Mouse (Mus musculus) cortical plate, adult 2 months (tissue): ENCODE data around the gene Eaf2. TPM values are rescaled to one million over a fixed set of nuclear protein-coding genes. Genes with fewer than 3 reads are reported as not detected.

Experiments used
- H3K27ac ChIP-seq: fragments of 200-500 bp; 2 replicates; pipeline ENCODE4 v1.5.1; 2012; ENCODE audit warnings: low read length, control low read depth, inconsistent platforms; ENCODE audit not compliant: insufficient read depth
- H3K4me1 ChIP-seq: fragments of 200-500 bp; 2 replicates; pipeline ENCODE4 v1.6.1; 2011; ENCODE audit warnings: low read length; ENCODE audit not compliant: control insufficient read depth, insufficient read depth
- H3K4me3 ChIP-seq: fragments of 200-500 bp; 2 replicates; pipeline ENCODE4 v1.5.1; 2011; ENCODE audit warnings: mild to moderate bottlenecking, low read length, control low read depth; ENCODE audit not compliant: insufficient read depth
- CTCF ChIP-seq: fragments of 200-500 bp; IDR thresholded peaks from 2 replicates; pipeline ENCODE4 v1.5.1; 2011; ENCODE audit warnings: mild to moderate bottlenecking, control low read depth, low read length; ENCODE audit not compliant: insufficient read depth; ENCODE audit errors: extremely low read depth
- POLR2A ChIP-seq: fragments of 200-500 bp; IDR thresholded peaks from 2 replicates; pipeline ENCODE4 v1.6.1; 2011; ENCODE audit warnings: mild to moderate bottlenecking, low read length, control low read depth; ENCODE audit not compliant: insufficient read depth; ENCODE audit errors: extremely low read depth
- polyA plus RNA-seq: library from polyadenylated mRNA; depleted of rRNA; stranded (reverse); fragments of >200 nt; gene quantifications from 2 replicates; pipeline ENCODE4 v1.2.3, GENCODE M21; 2012; rRNA removed

Gene Eaf2
- polyA plus RNA-seq, 1 experiment: 1.4 TPM

GRCm38 (mm10) chr16:36743580-36743979, 131.2 kb downstream of the Eaf2 start:
- Histone ChIP-seq H3K27ac (no peak overlapping the region), H3K4me1 (no peaks in the 10 kb centered on the region), H3K4me3 (no peak overlapping the region)
- TF ChIP-seq CTCF: no peak
- TF ChIP-seq POLR2A: no peak

Other genes with a start within 250 kb of the Eaf2 start
- gene Cd86, start 208.9 kb downstream of the Eaf2 start, polyA plus RNA-seq: 2.7 and 3.2 TPM in 2 replicates
- 0.36 and 0.42 TPM in 2 replicates for gene Ildr1, start 181.0 kb downstream of the Eaf2 start, polyA plus RNA-seq
- gene Slc15a2, start 90.0 kb downstream of the Eaf2 start, polyA plus RNA-seq: 35.9 and 39.5 TPM in 2 replicates
- gene Iqcb1, start 46.6 kb downstream of the Eaf2 start, polyA plus RNA-seq: 28.9 and 34.6 TPM in 2 replicates
- gene Golgb1, start 137 bp upstream of the Eaf2 start, polyA plus RNA-seq: 56.0 and 63.5 TPM in 2 replicates
- 6.1 and 7.6 TPM in 2 replicates for gene Hcls1, start 60.0 kb upstream of the Eaf2 start, polyA plus RNA-seq
- 0.10 and 0.15 TPM in 2 replicates for gene Fbxo40, start 115.5 kb upstream of the Eaf2 start, polyA plus RNA-seq
- gene Polq, start 136.8 kb upstream of the Eaf2 start, polyA plus RNA-seq: 1.4 TPM in 2 replicates